Mouse (Mus musculus) kidney, adult 8-10 months (tissue): ENCODE measurements at regions not wholly inside any gene's neighbourhood (a gene's known extent, or its start where the extent isn't known, plus 50 kb on each side); places are given as distances from the start of the nearest gene placed in this dataset.

Experiments used
- DNase-seq, 2 experiments: peaks; one replicate each; pipeline ENCODE4 v3.0.0; 2022

DNA sequence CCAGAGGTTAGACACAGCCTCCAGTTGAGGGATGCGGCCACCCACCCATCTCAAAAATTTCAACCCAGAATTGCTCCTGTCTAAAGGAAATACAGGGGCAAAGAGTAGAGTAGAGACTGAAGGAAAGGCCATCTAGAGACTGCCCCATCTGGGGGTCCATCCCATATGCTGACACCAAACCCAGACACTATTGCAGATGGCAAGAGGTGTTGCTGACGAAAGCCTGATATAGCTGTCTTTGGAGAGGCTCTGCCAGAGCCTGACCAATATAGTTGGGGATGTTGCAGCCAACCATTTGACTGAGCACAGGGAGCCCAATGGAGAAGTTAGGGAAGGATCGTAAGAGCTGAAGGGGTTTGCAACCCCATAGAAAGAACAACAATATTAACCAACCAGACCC lies 141.6 kb upstream of the Reg3b start:
- no peak for DNase-seq

DNA sequence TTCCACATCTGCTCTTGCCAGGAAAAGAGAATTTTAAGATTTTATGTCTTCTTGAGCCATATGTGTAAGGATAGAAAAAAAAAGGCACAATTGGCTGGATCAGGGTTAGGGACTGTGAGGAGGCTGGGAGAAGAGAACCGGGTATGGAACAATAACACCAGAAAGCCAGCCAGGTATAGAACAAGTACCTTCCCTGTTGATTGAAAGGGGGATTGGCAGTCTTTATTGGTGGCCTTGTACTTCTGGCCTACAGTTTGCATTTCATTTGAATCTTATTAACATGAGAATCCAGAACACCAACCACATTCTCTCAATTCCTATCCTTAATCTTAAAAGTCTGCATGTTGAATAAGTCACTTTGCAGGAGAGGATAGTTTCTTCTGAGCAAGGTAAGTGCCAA lies 126.1 kb upstream of the Reg3b start:
- DNase-seq: no peak

DNA sequence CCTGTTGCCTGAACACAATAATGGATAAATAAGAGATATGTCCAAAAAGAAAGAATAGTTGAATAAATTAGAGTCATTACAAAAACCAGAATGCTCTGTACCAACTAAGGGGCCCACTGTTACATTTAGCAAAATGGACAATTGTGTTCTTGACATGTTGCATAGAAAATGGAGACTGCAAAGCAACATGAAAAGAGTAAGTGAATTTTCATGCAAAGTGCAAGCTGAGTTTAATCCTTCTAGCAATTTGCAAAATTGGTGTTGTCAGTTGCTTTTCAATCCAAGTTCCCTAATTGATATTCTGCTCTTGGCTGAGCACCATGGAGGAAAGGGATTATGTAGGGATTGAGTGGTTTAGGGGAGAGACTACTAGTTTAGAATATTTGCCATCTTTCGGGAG lies 125.4 kb upstream of the Reg3b start:
- DNase-seq: no peak

DNA sequence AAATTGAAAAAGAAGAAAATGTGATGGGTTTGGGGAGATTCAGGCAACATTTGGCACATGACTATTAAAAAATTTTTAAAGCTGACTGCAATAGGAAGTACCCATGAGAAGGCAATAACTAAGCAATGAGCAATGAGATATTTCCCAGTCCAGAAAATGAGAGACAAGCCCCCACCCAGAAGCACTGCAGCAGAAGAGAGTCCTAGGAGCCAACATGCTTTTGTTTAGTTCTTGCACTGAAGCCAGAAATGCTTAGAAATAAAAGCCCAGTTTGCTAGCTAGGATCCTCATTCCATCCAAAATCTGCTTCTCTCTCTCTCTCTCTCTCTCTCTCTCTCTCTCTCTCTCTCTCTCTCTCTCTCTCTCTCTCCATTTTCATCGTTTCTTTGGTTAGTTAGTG lies 120.4 kb upstream of the Reg3b start:
- DNase-seq: no peak

DNA sequence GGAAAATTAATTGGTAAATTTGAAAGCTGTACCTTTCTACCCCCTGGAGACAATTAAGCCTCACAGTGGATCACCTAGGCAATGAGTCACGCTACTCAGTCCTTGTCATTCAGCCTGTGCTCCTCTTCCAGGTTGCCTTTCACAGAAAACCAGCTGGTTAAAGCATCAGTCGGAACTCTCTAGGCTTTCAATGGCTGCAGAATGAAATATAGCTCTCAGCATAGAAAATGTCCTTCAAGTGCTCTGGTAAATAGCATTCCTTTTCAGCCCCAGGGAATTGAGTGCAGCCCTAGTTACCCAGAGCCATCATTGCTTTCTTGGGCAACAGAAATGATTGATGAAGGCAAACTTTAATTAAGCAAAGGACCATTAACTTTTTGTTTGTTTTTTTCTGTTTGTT lies 119.9 kb upstream of the Reg3b start:
- no peak for DNase-seq

DNA sequence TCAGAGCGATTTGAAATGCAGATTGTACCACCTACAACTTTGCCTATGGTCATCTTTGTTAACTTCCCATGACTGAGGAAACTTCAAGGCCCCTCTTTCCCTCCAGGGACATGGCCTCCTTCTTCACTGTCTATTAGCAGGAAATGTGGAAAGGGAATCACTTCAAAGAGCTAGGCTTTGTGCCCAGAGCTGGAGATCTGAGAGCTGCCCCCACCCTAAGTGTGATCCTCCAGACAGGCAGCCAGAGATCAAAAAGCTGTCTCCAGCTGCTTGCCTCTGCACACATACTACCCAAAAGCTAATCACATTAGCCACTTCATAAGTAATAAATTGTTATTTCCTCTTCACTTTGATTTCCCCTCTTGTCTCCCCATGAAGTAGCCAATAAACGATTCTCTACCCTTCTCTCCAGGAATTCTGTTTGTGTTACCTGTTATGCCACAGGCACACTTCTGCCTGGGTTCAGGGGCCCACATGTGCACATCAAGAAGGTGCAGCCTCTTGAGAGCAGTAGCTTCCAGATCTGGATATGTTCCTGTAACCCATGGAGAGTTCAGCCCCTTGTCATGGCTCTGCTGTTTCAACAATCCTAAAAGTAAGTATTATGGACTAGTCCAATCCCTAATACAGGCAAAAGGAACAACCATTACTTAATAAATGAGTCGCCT lies 98.4 kb upstream of the Reg3b start:
- no peak for DNase-seq

DNA sequence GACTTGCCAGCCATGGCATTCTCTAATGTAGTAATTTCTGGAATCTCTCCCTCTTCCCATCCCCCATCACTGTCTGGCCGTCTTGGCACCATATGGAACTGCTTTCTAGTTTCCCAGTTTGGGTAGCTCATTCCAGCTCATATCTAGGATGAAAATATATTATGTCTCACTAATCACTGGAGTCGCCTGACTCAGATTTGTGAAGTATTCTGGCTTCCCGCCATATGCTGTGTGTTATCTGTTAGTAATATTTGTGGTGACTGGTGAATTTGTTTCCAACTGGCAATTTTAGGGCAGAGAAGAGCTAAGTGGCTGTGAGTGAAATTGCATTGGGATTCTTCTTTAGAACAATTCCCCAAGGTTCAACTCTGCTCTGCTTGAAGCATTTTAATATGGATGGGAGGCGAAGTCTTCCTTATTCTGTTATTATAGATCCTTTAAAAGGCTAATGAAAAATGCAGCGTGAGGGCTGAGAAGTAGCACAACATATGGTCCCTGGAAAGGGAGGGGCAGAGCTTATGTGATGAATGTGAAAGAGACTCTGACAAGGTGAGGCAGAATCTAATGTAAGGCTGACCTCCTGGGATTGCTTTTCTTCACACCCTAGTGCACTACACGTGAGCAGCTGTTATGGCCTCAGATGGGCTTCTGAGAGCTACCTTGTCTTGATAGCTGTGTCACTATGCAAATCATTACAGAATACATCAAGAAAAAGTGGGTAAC lies 92.3 kb upstream of the Reg3b start:
- DNase-seq: no peak

DNA sequence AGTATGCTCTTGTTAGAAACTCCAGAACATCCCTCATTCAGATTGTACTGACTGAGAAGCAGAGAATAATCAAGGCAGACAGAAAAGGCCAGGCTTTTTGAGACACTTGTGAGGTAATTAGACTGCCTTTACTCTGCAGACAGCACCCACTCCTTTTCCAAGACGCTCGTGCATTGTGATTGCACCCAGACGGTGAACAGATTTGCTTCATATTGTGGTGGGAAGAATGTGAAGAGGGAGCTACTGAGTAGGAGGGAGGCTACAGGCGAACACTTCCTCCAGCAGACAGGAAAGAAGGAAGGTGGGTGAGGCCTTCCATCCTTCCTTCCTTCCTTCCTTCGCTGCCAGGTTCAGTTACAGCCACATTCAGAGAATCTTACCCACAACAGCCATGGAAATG lies 89.9 kb upstream of the Reg3b start:
- DNase-seq: no peak

DNA sequence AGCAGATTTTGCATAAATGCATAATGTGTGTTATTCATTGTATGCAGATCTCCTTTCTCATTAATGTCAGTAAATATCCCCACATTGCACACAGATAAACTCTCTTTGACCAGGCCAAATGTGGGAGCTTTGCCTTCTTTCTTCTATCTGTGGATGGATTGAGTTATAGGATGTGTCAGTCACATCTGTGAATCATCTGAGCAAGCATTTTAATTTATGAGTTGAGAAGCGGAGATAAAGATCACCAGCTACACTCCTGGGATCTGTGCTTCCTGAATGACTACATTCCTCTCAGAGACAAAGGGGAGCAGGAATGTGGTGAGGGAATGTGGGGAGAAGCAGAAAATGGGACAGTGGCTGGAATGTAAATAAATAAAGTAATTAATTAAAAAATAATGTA lies 75.8 kb upstream of the Reg3b start:
- DNase-seq: no peak

DNA sequence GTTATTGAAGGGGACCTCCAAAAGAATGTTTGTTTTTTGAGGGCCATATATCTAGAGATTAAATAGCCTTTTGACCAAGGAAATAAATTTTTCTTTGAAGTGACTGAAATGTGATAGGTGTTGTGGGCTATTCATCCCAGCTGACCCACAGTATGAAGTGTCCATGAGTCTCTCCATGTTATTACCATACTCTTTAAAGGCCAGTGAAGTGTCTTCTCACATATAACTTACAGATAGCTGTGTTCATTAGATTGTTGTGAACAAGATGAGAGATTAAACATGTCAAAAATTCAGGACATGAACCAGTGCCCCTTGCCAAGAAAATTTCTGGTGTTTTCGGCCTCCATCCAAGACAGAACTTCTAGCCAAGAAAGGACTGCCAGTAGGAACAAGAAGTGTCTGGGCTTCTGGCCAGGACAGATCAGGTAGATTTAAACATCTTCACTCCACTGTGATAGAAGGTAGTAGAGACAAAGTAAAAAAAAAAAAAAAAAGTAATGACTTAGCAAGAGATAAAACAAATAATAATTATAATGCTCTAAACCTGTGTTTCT lies 67.2 kb upstream of the Reg3b start:
- peak in 1 of 2 experiments; percentile 1 for DNase-seq
